Mouse (Mus musculus) lung, adult 18-20 months (tissue): ENCODE results near the gene Rara.
A peak's percentile ranks its signal among the peaks of the same experiment; 100 is the strongest.
"Not testable (repeated sequence)": the region's sequence is repeated elsewhere in the genome, so short reads cannot be mapped to it uniquely, and the experiment has no call there.

Experiments
- DNase-seq, 2 experiments: peaks; one replicate each; pipeline ENCODE4 v3.0.0; 2022; ENCODE audit warnings: mixed read lengths in 2 of 2

Rara gene

GRCm38 (mm10) chr11:98927438-98928076, at the start of gene Rara:
TSS of gene Rara (plus strand) at chr11:98927818.
- no peak for DNase-seq

- no peak for DNase-seq
Measured at GRCm38 (mm10) chr11:98887703-98888102, 39.9 kb upstream of the Rara start.

- DNase-seq, result no peak
Measured at GRCm38 (mm10) chr11:98889077-98889476, 38.5 kb upstream of the Rara start.

- no peak for DNase-seq
Measured at GRCm38 (mm10) chr11:98889977-98890376, 37.6 kb upstream of the Rara start.

GRCm38 (mm10) chr11:98892426-98892825, 35.2 kb upstream of the Rara start:
- DNase-seq, result no peak

- no peak for DNase-seq
Measured at GRCm38 (mm10) chr11:98900529-98901125, 27.0 kb upstream of the Rara start.

- DNase-seq, result no peak
Measured at GRCm38 (mm10) chr11:98902621-98903245, 24.9 kb upstream of the Rara start.

GRCm38 (mm10) chr11:98904577-98904976, 23.0 kb upstream of the Rara start:
- DNase-seq, result no peak

- peak; percentile 64 to 78 for DNase-seq
Measured at GRCm38 (mm10) chr11:98905033-98905432, 22.6 kb upstream of the Rara start.

- no peak for DNase-seq
Measured at GRCm38 (mm10) chr11:98905583-98905982, 22.0 kb upstream of the Rara start.

GRCm38 (mm10) chr11:98907063-98907436, 20.6 kb upstream of the Rara start:
- DNase-seq, result no peak

GRCm38 (mm10) chr11:98907437-98908173, 20.0 kb upstream of the Rara start, which contains the start of gene Cdc6:
TSS of gene Cdc6 (plus strand) at chr11:98907801.
- DNase-seq, result peak; percentile 98 to 99

GRCm38 (mm10) chr11:98909654-98910053, 18.0 kb upstream of the Rara start:
- DNase-seq, result peak; percentile 68 to 78

- no peak for DNase-seq
Measured at GRCm38 (mm10) chr11:98910415-98910814, 17.2 kb upstream of the Rara start.

GRCm38 (mm10) chr11:98911498-98911897, 16.1 kb upstream of the Rara start:
- no peak for DNase-seq

GRCm38 (mm10) chr11:98914196-98914595, 13.4 kb upstream of the Rara start:
- no peak for DNase-seq

- DNase-seq, result not testable (repeated sequence)
Measured at GRCm38 (mm10) chr11:98916376-98916775, 11.2 kb upstream of the Rara start.

- DNase-seq, result no peak
Measured at GRCm38 (mm10) chr11:98917428-98918005, 10.1 kb upstream of the Rara start.

- DNase-seq, result peak; percentile 70 to 79
Measured at GRCm38 (mm10) chr11:98918231-98918630, 9.4 kb upstream of the Rara start.

GRCm38 (mm10) chr11:98919009-98919408, 8.6 kb upstream of the Rara start:
- no peak for DNase-seq

GRCm38 (mm10) chr11:98921813-98922212, 5.8 kb upstream of the Rara start:
- not testable (repeated sequence) for DNase-seq

GRCm38 (mm10) chr11:98922307-98922706, 5.3 kb upstream of the Rara start:
- peak in 1 of 2 experiments; percentile 65 for DNase-seq
